Mouse (Mus musculus): Measurements from ENCODE around the gene Slc1a1. TPM values are rescaled to one million over a fixed set of nuclear protein-coding genes. Genes with fewer than 3 reads are reported as not detected.
A peak's percentile ranks its signal among the peaks of the same experiment; 100 is the strongest.

The Slc1a1 gene
- polyA plus RNA-seq, 1 experiment: 0.18 TPM

GRCm38 (mm10) chr19:28951251-28951650 is 116.4 kb downstream of the Slc1a1 start:
- Histone ChIP-seq H3K27me3 (ENCODE audit: control insufficient read depth, insufficient read depth, low read length) (no peaks in the 10 kb centered on the region; the same call in 1 of the 2 replicates), H3K4me1 (ENCODE audit: control insufficient read depth, insufficient read depth, insufficient read length) (no peaks in the 10 kb centered on the region), H3K27ac (ENCODE audit: insufficient read depth, low read length) (no peak overlapping the region), H3K4me3 (ENCODE audit: extremely low read depth, insufficient read depth, insufficient read length) (no peak overlapping the region), H3K36me3 (ENCODE audit: control insufficient read depth, insufficient read depth, low read length) (no peaks in the 10 kb centered on the region)
- DNase-seq (ENCODE audit: low read depth in 1 of 2, low spot score in 2 of 2): no peak
- TF ChIP-seq POLR2A (IDR thresholded peaks at IDR 0.05; ENCODE audit: low read depth, low read length) (no peak), CTCF (IDR thresholded peaks at IDR 0.05; ENCODE audit: extremely low read depth, insufficient read depth, insufficient read length, insufficient replicate concordance) (no peak)
- WGBS: 90% methylated on average over 5 of the region's 5 CpGs

- 67% methylated on average over 3 of the region's 3 CpGs for WGBS
- Histone ChIP-seq H3K4me3 (ENCODE audit: extremely low read depth, insufficient read depth, insufficient read length) (no peak overlapping the region), H3K27ac (ENCODE audit: insufficient read depth, low read length) (no peak overlapping the region), H3K27me3 (ENCODE audit: control insufficient read depth, insufficient read depth, low read length) (peaks cover 2% of the 10 kb centered on the region; the same call in 1 of the 2 replicates), H3K36me3 (ENCODE audit: control insufficient read depth, insufficient read depth, low read length) (no peaks in the 10 kb centered on the region), H3K4me1 (ENCODE audit: control insufficient read depth, insufficient read depth, insufficient read length) (peaks cover 9% of the 10 kb centered on the region)
- no peak for DNase-seq (ENCODE audit: low read depth in 1 of 2, low spot score in 2 of 2)
- no peak for TF ChIP-seq CTCF (IDR thresholded peaks at IDR 0.05; ENCODE audit: extremely low read depth, insufficient read depth, insufficient read length, insufficient replicate concordance)
- TF ChIP-seq POLR2A (IDR thresholded peaks at IDR 0.05; ENCODE audit: low read depth, low read length): no peak
These were observed 128.3 kb downstream of the Slc1a1 start for GRCm38 (mm10) chr19:28963113-28963512.

- no peak for TF ChIP-seq CTCF (IDR thresholded peaks at IDR 0.05; ENCODE audit: extremely low read depth, insufficient read depth, insufficient read length, insufficient replicate concordance)
- no peak for TF ChIP-seq POLR2A (IDR thresholded peaks at IDR 0.05; ENCODE audit: low read depth, low read length)
- WGBS: 4% methylated on average over 4 of the region's 4 CpGs
- Histone ChIP-seq H3K27me3 (ENCODE audit: control insufficient read depth, insufficient read depth, low read length) (peaks cover 2% of the 10 kb centered on the region; the same call in 1 of the 2 replicates), H3K27ac (ENCODE audit: insufficient read depth, low read length) (no peak overlapping the region), H3K4me1 (ENCODE audit: control insufficient read depth, insufficient read depth, insufficient read length) (peaks cover 9% of the 10 kb centered on the region), H3K36me3 (ENCODE audit: control insufficient read depth, insufficient read depth, low read length) (no peaks in the 10 kb centered on the region), H3K4me3 (ENCODE audit: extremely low read depth, insufficient read depth, insufficient read length) (peak overlapping the region; percentile 84)
- no peak for DNase-seq (ENCODE audit: low read depth in 1 of 2, low spot score in 2 of 2)
These were observed 128.6 kb downstream of the Slc1a1 start for GRCm38 (mm10) chr19:28963513-28963841.

Other genes with a start within 250 kb of the Slc1a1 start
- 1.7 TPM in 2 replicates for gene Glis3, start 155.0 kb upstream of the Slc1a1 start, polyA plus RNA-seq (2012; rRNA removed)
- 6.6 and 8.7 TPM in 2 replicates for gene Plpp6, start 128.9 kb downstream of the Slc1a1 start, polyA plus RNA-seq (2012; rRNA removed)
- gene 4430402I18Rik, start 132.8 kb downstream of the Slc1a1 start, polyA plus RNA-seq (2012; rRNA removed): 0.09 TPM in 1 of 2 replicates, not detected in the other
- 6.6 and 7.3 TPM in 2 replicates for gene Cdc37l1, start 155.3 kb downstream of the Slc1a1 start, polyA plus RNA-seq (2012; rRNA removed)
- 18.4 and 23.7 TPM in 2 replicates for gene Ak3, start 212.9 kb downstream of the Slc1a1 start, polyA plus RNA-seq (2012; rRNA removed)